Mouse (Mus musculus) midbrain, embryonic 12.5 days (tissue): ENCODE data around the gene Trappc3l. TPM values are rescaled to one million over a fixed set of nuclear protein-coding genes. Genes with fewer than 3 reads are reported as not detected.

Experiments
- ATAC-seq: fragments of 200-750 bp; cut with Nextera tagmentation; 2 replicates; pipeline ENCODE4 v1.8.0; 2017; ENCODE audit warnings: low read depth, moderate TSS enrichment, moderate library complexity; ENCODE audit not compliant: low FRiP score
- H3K27ac ChIP-seq: fragments of 300-500 bp; sonication (generic); replicated peaks from 2 replicates; pipeline ENCODE4 v1.5.1; 2016; ENCODE audit warnings: mild to moderate bottlenecking
- H3K27me3 ChIP-seq: fragments of 300-500 bp; sonication (generic); 2 replicates; pipeline ENCODE4 v1.6.1; 2016; ENCODE audit warnings: mild to moderate bottlenecking
- H3K36me3 ChIP-seq: fragments of 300-500 bp; sonication (generic); 2 replicates; pipeline ENCODE4 v1.6.1; 2016
- H3K4me1 ChIP-seq: fragments of 300-500 bp; sonication (generic); 2 replicates; pipeline ENCODE4 v1.6.1; 2016
- H3K4me2 ChIP-seq: fragments of 300-500 bp; sonication (generic); replicated peaks from 2 replicates; pipeline ENCODE4 v1.6.1; 2016; ENCODE audit warnings: mild to moderate bottlenecking, moderate library complexity
- H3K4me3 ChIP-seq: fragments of 300-500 bp; sonication (generic); 2 replicates; pipeline ENCODE4 v1.5.1; 2016; ENCODE audit warnings: mild to moderate bottlenecking
- H3K9ac ChIP-seq: fragments of 300-500 bp; sonication (generic); replicated peaks from 2 replicates; pipeline ENCODE4 v1.6.1; 2016; ENCODE audit warnings: mild to moderate bottlenecking, moderate library complexity
- H3K9me3 ChIP-seq: fragments of 300-500 bp; sonication (generic); 2 replicates; pipeline ENCODE4 v1.6.1; 2016; ENCODE audit warnings: mild to moderate bottlenecking
- WGBS: fragments of 180-500 bp; shearing (Covaris S2); methylation state at CpG from one replicate; pipeline ENCODE4 v1.1.7; 2016; 5-methylcytosine and 5-hydroxymethylcytosine counted together
- polyA plus RNA-seq: library from polyadenylated mRNA; unstranded; fragments of >200 nt; fragmentation: Nextera tagmentation; extraction: Ambion mirVana; gene quantifications from 2 replicates; pipeline ENCODE4 v1.2.1, GENCODE M21; 2016

Trappc3l gene
- polyA plus RNA-seq, 1 experiment from 2014 or later: not detected

DNA sequence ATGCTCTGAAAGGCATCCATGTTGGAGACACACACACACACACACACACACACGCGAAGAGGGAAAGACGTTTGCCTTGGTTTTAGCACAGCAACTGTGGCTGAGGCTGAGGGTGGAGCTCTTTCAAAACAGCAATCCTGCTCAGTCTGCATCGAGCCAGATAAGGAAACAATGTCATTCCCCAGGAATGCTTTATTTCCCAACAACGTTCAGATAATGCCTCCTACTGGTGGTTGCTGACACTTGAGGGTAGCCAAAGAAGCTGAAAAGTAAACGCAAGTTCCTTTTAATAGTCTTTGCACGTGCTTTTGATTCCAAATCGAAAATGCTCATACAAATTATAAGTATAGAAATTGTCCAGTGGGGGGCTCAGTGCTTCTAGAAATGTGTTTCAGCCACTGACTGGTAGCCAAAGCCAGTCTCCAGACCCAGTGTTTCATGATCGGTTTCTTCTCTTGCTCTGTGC lies 59.1 kb downstream of the Trappc3l start, which contains the start of gene Calhm5:
TSS of gene Calhm5 (minus strand) at position 102 of the 466 bp plus-strand sequence.
- H3K4me1 ChIP-seq: 0 out of 2 replicates have a peak, but pooled peaks cover 2% of the 10 kb centered on the region
- H3K27ac ChIP-seq: no peak within 1 kb of the TSS
- H3K4me3 ChIP-seq: peak within 1 kb of the TSS; percentile 10; the same call in 1 of the 2 replicates
- ATAC-seq: peak; percentile 44
- 0 out of 2 replicates have a peak within 1 kb of the TSS, but pooled peaks have one; percentile 24 for H3K9ac ChIP-seq
- no peaks in the 10 kb centered on the region for H3K9me3 ChIP-seq
- H3K36me3 ChIP-seq: no peaks in the 10 kb centered on the region
- peak within 1 kb of the TSS; percentile 35 for H3K4me2 ChIP-seq
- H3K27me3 ChIP-seq: no peaks in the 10 kb centered on the region
- 27% methylated on average over 9 of the region's 9 CpGs for WGBS

DNA sequence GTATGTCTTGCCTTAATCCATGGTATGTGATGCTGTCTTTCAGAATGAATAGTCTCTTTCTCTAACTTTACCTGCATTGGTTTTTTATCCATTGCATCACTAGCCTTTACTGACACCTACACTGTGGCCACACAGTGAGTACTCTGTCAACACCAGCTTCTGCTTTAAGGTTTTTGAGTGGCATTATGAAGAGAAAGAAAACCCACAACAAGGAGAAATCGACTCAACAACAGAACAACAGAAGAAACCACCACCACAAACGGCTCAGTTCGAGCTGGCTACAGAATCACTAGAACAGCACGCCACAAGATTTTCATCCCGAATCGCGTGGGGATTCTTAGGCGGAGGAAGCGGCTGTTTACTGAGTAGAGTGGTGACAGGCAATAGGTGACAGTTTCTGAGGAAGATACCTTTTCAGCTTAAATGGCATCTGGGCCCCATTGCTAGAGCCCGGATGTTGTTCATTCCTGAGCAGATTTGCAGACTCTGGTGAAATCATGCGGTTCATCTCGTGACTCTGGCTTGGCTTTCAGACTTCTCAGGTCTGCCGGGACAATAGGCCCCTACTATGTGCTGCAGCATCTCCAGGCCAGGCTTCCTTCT lies 73.6 kb downstream of the Trappc3l start:
- Histone ChIP-seq H3K9me3 (no peaks in the 10 kb centered on the region), H3K27me3 (no peaks in the 10 kb centered on the region), H3K4me1 (no peaks in the 10 kb centered on the region), H3K27ac (no peak overlapping the region), H3K36me3 (no peaks in the 10 kb centered on the region), H3K4me2 (no peak overlapping the region), H3K4me3 (no peak overlapping the region), H3K9ac (no peak overlapping the region)
- no peak for ATAC-seq
- WGBS: 78% methylated on average over 13 of the region's 13 CpGs

DNA sequence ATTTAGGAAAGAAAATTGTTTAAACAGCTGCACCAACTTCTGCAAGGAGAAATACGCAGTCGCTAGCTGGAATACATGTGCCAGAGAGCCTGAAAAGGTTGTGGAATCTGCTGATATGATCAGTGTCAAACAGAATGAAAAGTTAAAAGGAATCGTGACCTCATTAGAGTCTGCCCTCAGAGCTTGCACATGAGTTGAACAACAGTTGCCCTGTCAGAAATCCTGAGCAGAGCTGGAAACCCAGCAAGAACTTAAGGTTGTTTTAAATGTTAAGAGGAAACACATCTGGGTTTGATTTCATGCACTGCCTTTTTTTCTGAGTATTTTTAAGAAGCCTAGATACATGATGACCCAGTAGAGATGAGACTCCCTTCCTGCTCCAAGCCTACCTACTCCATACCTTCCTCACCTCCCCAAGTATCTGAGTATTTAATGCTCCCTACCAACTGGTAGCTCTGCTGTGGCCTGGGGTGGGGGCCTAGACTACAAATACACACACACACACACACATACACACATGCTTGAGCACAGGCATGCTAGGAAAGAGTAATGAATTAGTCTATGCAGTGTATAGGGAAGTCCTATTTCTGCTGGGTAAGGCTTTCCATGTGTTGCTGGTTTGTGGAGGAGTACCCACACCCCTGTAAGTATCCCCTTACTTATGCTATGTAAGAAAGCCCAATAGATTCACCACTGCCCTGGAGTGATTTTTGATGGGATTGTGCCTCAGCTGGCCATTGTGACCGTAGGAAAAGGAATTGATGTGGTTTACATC lies 74.8 kb downstream of the Trappc3l start:
- H3K4me1 ChIP-seq: no peaks in the 10 kb centered on the region
- WGBS: 80% methylated on average over 4 of the region's 4 CpGs
- H3K4me2 ChIP-seq: no peak overlapping the region
- ATAC-seq: no peak
- H3K27ac ChIP-seq: no peak overlapping the region
- H3K4me3 ChIP-seq: no peak overlapping the region
- no peaks in the 10 kb centered on the region for H3K36me3 ChIP-seq
- H3K27me3 ChIP-seq: no peaks in the 10 kb centered on the region
- H3K9ac ChIP-seq: no peak overlapping the region
- H3K9me3 ChIP-seq: no peaks in the 10 kb centered on the region

DNA sequence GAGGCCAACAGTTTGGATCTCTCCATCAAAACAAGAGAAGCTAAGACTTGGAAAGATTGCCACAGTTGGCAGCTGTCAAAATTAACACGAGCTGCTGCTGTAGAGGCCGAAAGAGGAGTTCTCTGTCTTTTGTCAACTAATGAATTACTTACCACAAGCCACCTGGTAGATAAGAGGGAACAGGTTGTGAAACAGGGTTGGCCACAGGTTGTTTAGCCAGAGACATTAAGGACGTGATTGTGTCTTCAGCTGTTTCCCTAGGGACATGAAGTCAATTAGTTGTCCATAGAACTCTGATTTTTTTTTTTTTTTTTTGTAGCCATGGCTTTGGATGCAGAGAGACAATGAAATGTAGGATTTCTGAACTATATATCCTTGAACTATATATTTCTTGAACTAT lies 79.7 kb downstream of the Trappc3l start:
- no peak for ATAC-seq
- WGBS: 81% methylated on average over 3 of the region's 3 CpGs
- Histone ChIP-seq H3K27me3 (no peaks in the 10 kb centered on the region), H3K36me3 (no peaks in the 10 kb centered on the region), H3K4me3 (no peak overlapping the region), H3K4me2 (no peak overlapping the region), H3K9me3 (no peaks in the 10 kb centered on the region), H3K27ac (no peak overlapping the region), H3K4me1 (no peaks in the 10 kb centered on the region), H3K9ac (no peak overlapping the region)

DNA sequence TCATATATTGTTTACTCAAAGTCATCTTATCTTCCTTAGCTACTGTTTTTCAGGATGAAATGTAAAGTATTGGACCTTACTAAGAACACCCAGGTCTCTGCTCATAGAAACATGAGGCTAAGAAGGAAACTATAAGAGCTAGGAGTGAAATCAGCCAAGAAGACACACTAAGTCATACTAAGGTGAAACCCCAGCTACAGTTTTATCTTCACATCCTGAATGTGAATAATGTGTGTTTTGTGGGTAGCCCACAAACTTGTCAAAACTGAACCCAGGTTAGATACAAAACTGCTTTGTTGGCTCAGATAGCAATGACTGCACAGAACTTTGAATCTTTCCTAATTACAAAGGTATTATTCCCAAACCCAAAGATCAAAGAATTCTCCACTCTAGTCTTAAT lies 80.4 kb downstream of the Trappc3l start:
- ATAC-seq: no peak
- Histone ChIP-seq H3K27me3 (no peaks in the 10 kb centered on the region), H3K4me1 (no peaks in the 10 kb centered on the region), H3K9ac (no peak overlapping the region), H3K4me3 (no peak overlapping the region), H3K27ac (no peak overlapping the region), H3K4me2 (no peak overlapping the region), H3K9me3 (no peaks in the 10 kb centered on the region), H3K36me3 (no peaks in the 10 kb centered on the region)

DNA sequence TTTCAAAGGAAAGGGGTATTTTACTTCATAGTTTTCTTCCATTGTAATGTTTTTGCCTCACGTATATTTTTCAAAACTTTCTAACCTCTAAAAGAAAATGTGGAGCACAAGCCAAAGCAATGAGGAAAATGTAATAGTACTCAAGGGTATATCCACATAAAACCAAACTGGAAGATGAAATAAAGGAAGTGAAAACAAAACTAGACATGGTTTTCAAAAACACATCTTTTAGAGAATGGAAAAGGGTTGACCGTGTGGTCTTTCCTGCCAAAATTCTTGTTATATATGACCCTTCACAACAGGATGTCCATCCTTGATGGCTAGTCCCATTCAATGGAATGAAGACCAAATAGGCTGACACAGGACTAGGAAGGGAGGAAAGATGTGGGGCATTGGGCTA lies 81.0 kb downstream of the Trappc3l start:
- H3K36me3 ChIP-seq: no peaks in the 10 kb centered on the region
- H3K4me2 ChIP-seq: no peak overlapping the region
- H3K27me3 ChIP-seq: no peaks in the 10 kb centered on the region
- 95% methylated on average over 2 of the region's 2 CpGs for WGBS
- no peaks in the 10 kb centered on the region for H3K4me1 ChIP-seq
- no peak overlapping the region for H3K9ac ChIP-seq
- no peak overlapping the region for H3K4me3 ChIP-seq
- ATAC-seq: no peak
- H3K9me3 ChIP-seq: no peaks in the 10 kb centered on the region
- no peak overlapping the region for H3K27ac ChIP-seq

DNA sequence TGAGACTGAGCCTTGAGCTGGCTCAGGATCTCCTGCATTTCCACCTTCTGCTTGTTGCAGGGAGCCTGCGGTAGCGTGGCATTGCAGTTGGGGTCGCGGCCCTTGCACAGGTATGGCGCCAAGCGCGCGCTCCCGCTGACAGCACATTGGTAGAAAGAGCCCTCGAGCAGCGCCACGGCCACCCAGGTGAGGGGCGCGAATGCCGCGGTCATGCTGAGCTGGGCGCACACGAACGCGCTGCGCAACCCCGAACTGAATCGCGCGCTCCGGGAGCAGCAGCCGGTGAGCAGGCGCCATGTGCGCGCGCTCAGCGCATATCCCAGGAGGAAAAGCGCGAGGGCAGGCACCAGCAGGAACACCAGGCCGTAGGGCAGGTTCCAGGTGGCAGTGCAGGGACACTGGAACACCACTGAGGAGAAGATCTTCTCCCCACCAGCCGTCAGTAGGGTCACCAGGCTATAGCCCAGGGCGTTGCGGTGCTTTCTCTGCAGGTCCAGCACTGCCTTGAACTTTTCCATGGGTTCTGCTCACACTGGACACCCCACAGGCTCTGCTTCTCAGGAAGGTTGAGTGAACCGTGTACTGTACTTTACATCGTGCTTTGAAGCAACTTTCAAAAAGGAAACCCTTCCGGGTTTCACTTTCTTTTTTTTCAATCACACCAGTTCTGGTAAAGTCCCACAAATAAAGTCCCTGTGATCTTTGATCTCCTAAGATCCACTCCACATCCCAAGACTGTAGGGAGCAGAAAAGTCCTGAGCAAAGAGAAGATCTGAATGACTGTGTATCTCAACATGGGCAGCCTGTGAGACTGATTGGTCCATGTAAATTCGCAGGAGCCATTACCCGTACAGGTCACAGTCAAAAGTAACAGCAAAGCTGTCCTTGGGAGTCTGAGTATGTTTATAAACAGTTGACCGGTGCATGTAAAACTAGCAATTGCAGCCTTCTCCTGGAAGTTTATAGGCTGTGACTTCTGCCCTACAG lies 90.3 kb downstream of the Trappc3l start, which contains the start of gene Calhm6:
TSS of gene Calhm6 (minus strand) at position 593 of the 987 bp plus-strand sequence.
- H3K27ac ChIP-seq: no peak within 1 kb of the TSS

DNA sequence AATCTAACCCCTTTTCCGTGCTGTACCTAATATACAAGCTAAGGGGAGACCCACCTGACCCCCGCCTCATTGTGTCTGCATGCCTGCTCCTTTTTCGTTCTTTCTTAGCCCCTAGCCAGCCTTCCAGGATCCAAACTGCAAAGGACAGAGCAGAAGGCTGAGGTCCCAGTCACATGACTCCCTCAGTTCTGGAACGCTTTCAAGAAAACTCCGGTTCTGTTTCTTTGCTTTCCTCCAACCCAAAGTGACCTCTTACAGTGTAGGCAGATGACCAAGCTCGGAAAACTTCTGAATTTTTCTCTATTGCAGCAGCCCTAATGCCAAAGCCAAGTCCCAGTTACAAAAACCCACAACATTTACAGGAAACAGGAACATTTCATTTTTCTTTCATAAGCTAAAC lies 91.0 kb downstream of the Trappc3l start:
- Histone ChIP-seq H3K27ac (no peak overlapping the region), H3K27me3 (peaks cover 19% of the 10 kb centered on the region), H3K9ac (no peak overlapping the region), H3K4me1 (peaks cover 5% of the 10 kb centered on the region), H3K4me2 (no peak overlapping the region), H3K36me3 (no peaks in the 10 kb centered on the region), H3K4me3 (no peak overlapping the region), H3K9me3 (peaks cover 6% of the 10 kb centered on the region)
- WGBS: 85% methylated on average over 6 of the region's 6 CpGs
- no peak for ATAC-seq

More for the DNA sequence above, 90.3 kb downstream of the Trappc3l start, which contains the start of gene Calhm6:
- ATAC-seq: peak; percentile 82
- Histone ChIP-seq H3K4me2 (peak within 1 kb of the TSS; percentile 75), H3K4me1 (peaks cover 5% of the 10 kb centered on the region), H3K4me3 (peak within 1 kb of the TSS; percentile 52), H3K27me3 (peaks cover 19% of the 10 kb centered on the region), H3K9me3 (peaks cover 6% of the 10 kb centered on the region), H3K9ac (peak within 1 kb of the TSS; percentile 4; the same call in 1 of the 2 replicates), H3K36me3 (no peaks in the 10 kb centered on the region)
- 17% methylated on average over 44 of the region's 44 CpGs for WGBS

DNA sequence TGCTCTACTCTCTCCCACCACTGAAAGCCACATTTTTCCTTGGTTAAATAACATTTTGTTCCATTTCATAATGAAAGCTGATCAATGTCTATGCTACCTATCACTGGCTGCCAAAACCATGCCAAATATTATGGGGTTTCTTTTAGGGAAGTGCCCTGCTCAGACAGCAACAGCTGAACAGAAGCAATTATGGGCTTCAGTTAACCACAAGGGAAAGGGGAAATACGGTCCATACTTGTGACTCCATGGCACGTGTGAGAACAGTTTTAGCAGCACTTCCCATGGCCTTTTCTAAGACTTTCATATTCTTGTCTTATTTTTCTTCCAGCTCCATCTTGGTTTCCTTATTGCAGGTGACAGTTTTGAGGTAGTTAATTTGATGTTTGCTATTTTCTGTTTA lies 94.0 kb downstream of the Trappc3l start:
- WGBS: 80% methylated on average over 2 of the region's 2 CpGs
- no peak overlapping the region for H3K27ac ChIP-seq
- H3K4me2 ChIP-seq: no peak overlapping the region
- no peaks in the 10 kb centered on the region for H3K9me3 ChIP-seq
- no peak for ATAC-seq
- peaks cover 5% of the 10 kb centered on the region for H3K4me1 ChIP-seq
- H3K9ac ChIP-seq: no peak overlapping the region
- no peaks in the 10 kb centered on the region for H3K36me3 ChIP-seq
- peaks cover 19% of the 10 kb centered on the region for H3K27me3 ChIP-seq
- H3K4me3 ChIP-seq: no peak overlapping the region

DNA sequence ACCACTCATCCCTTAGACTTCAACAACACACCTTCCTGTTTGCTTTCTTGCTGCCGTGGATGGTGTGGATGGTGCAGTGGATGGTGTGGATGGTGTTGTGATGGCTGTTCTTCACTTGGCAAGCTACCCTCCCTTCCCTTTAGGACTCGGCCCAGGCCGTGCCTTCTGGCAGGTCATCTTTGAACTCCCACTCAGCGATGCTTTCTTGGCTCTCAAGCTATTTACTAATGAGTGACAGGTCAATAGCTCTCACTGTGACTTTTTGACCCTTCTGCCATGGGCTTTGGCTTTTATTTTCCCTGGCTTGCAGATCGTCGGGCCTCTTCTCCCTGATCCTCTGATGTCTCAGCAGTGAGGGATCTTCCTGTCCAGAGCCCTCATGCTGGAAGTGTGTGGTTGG lies 99.0 kb downstream of the Trappc3l start:
- no peaks in the 10 kb centered on the region for H3K9me3 ChIP-seq
- no peak overlapping the region for H3K9ac ChIP-seq
- H3K36me3 ChIP-seq: no peaks in the 10 kb centered on the region
- no peak for ATAC-seq
- H3K4me2 ChIP-seq: no peak overlapping the region
- H3K4me1 ChIP-seq: no peaks in the 10 kb centered on the region; the same call in 1 of the 2 replicates
- H3K4me3 ChIP-seq: no peak overlapping the region
- H3K27ac ChIP-seq: no peak overlapping the region
- no peaks in the 10 kb centered on the region for H3K27me3 ChIP-seq
- WGBS: 12% methylated on average over 6 of the region's 6 CpGs

DNA sequence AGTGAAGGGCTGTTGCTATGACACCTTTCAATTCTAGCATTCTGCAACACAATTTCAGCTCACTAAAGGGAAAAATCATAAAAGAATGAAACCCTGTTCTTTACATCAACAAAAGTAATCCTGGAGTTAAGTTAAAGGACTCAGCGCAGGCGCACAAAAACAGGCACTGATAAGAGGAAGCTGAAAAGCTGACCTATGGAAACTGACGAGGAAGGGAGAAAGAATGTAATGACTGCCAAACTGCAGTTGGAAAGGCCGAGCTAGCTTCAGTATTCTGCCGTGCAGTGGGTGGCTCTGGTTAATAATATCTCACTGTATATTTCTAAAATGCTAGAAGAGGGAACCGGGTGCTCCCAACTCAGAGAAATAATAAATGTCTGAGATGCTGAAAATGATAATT lies 100.6 kb downstream of the Trappc3l start:
- Histone ChIP-seq H3K9me3 (no peaks in the 10 kb centered on the region), H3K4me1 (no peaks in the 10 kb centered on the region; the same call in 1 of the 2 replicates), H3K4me2 (no peak overlapping the region), H3K9ac (no peak overlapping the region), H3K27me3 (no peaks in the 10 kb centered on the region), H3K36me3 (no peaks in the 10 kb centered on the region), H3K4me3 (no peak overlapping the region), H3K27ac (no peak overlapping the region)
- 72% methylated on average over 6 of the region's 6 CpGs for whole genome bisulfite sequencing
- no peak for ATAC-seq
